Mouse (Mus musculus): ENCODE data around the gene Nosip.

- TF ChIP-seq GATA1 (IDR thresholded peaks at IDR 0.05; ENCODE audit: low read length) (no peak), TAL1 (IDR thresholded peaks at IDR 0.05; ENCODE audit: low read length) (no peak)
Measured at GRCm38 (mm10) chr7:45094121-45094520, 31.9 kb downstream of the Nosip start.
